Mouse (Mus musculus) liver, embryonic 13.5 days (tissue): ENCODE measurements around the gene Mup22. TPM values are rescaled to one million over a fixed set of nuclear protein-coding genes. Genes with fewer than 3 reads are reported as not detected.
"Not testable (repeated sequence)": the region's sequence is repeated elsewhere in the genome, so short reads cannot be mapped to it uniquely, and the experiment has no call there.

Experiments used
- ATAC-seq: fragments of 200-750 bp; cut with Nextera tagmentation; 2 replicates; pipeline ENCODE4 v1.8.0; 2017; ENCODE audit warnings: low read depth, mild to moderate bottlenecking, moderate number of reproducible peaks, moderate library complexity
- DNase-seq: peaks from one replicate; pipeline ENCODE4 v3.0.0; 2022
- H3K27ac ChIP-seq: fragments of 300-500 bp; sonication (generic); 2 replicates; pipeline ENCODE4 v1.5.1; 2015; ENCODE audit warnings: moderate library complexity, mild to moderate bottlenecking, inconsistent platforms
- H3K27me3 ChIP-seq: fragments of 300-500 bp; sonication (generic); 2 replicates; pipeline ENCODE4 v1.6.1; 2015; ENCODE audit warnings: mild to moderate bottlenecking, inconsistent platforms
- H3K36me3 ChIP-seq: fragments of 300-500 bp; sonication (generic); 2 replicates; pipeline ENCODE4 v1.6.1; 2015; ENCODE audit warnings: mild to moderate bottlenecking, inconsistent platforms
- H3K4me1 ChIP-seq: fragments of 300-500 bp; sonication (generic); replicated peaks from 2 replicates; pipeline ENCODE4 v1.6.1; 2015; ENCODE audit warnings: inconsistent platforms
- H3K4me2 ChIP-seq: fragments of 300-500 bp; sonication (generic); 2 replicates; pipeline ENCODE4 v1.6.1; 2015; ENCODE audit warnings: inconsistent platforms, mild to moderate bottlenecking, moderate library complexity
- H3K4me3 ChIP-seq: fragments of 300-500 bp; sonication (generic); replicated peaks from 2 replicates; pipeline ENCODE4 v1.5.1; 2015; ENCODE audit warnings: mild to moderate bottlenecking, inconsistent platforms
- H3K9ac ChIP-seq: fragments of 300-500 bp; sonication (generic); 2 replicates; pipeline ENCODE4 v1.6.1; 2015; ENCODE audit warnings: mild to moderate bottlenecking, inconsistent platforms
- H3K9me3 ChIP-seq: fragments of 300-500 bp; sonication (generic); replicated peaks from 2 replicates; pipeline ENCODE4 v1.6.1; 2016; ENCODE audit warnings: inconsistent platforms
- WGBS: fragments of 180-500 bp; shearing (Covaris S2); methylation state at CpG from one replicate; pipeline ENCODE4 v1.1.7; 2015; ENCODE audit not compliant: insufficient replicate concordance; 5-methylcytosine and 5-hydroxymethylcytosine counted together
- polyA plus RNA-seq: library from polyadenylated mRNA; unstranded; fragments of >200 nt; fragmentation: Nextera tagmentation; extraction: Ambion mirVana; gene quantifications from 2 replicates; pipeline ENCODE4 v1.2.1, GENCODE M21; 2015

Mup22 gene
- not detected in 2 replicates for polyA plus RNA-seq

DNA sequence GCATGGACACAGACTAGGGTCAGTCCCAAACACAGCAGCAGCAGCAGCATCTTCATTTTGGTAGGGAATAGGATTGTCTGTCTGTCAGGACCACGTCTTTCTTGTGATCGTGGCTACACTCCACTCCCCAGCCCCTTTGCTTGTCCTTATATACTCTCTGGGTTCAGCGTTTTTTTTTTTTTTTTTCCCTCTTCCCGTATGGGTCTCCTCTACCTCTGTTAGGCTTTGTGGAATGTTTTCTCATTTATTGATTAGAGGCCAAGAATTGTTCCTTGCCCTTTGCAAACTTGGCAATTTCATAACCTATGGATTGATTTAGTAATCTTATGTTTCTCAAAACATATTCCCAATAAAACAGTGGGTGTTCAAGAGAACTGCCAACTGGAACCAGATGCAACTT lies at the start of gene Mup22:
Gene Mup22 (minus strand): TSS at position 101 of the 400 bp plus-strand sequence.
- not testable (repeated sequence) for ATAC-seq, H3K27ac ChIP-seq, H3K9ac ChIP-seq, H3K4me3 ChIP-seq, H3K36me3 ChIP-seq, H3K4me2 ChIP-seq, H3K9me3 ChIP-seq, H3K4me1 ChIP-seq, DNase-seq, H3K27me3 ChIP-seq
- WGBS: 58% methylated on average over 4 of the region's 4 CpGs

GRCm38 (mm10) chr4:60840889-60841288 lies 19.6 kb upstream of the Mup22 start:
- ATAC-seq, H3K9ac ChIP-seq, H3K4me2 ChIP-seq, H3K4me3 ChIP-seq, H3K4me1 ChIP-seq, H3K9me3 ChIP-seq, H3K27ac ChIP-seq, H3K36me3 ChIP-seq, DNase-seq, H3K27me3 ChIP-seq: not testable (repeated sequence)

Other genes with a start within 250 kb of the Mup22 start
- not detected in 2 replicates for gene Mup10, start 239.3 kb downstream of the Mup22 start, polyA plus RNA-seq
- gene Mup11, start 159.1 kb downstream of the Mup22 start, polyA plus RNA-seq: not detected in 2 replicates
- not detected in 2 replicates for gene Mup12, start 80.1 kb downstream of the Mup22 start, polyA plus RNA-seq